Mouse (Mus musculus): ENCODE data around the gene Cfi. TPM values are rescaled to one million over a fixed set of nuclear protein-coding genes. Genes with fewer than 3 reads are reported as not detected.

Cfi gene
- polyA plus RNA-seq, 1 experiment from 2014 or later, result 16.7 TPM

- Histone ChIP-seq H3K4me3 (ENCODE audit: low read length) (no peak overlapping the region), H3K9me3 (ENCODE audit: control insufficient read depth, low read length) (no peaks in the 10 kb centered on the region), H3K27me3 (ENCODE audit: control insufficient read depth, insufficient read depth, low read depth, low read length) (no peaks in the 10 kb centered on the region), H3K4me1 (replicated peaks; ENCODE audit: control insufficient read depth, insufficient read depth, low read length) (peaks cover 11% of the 10 kb centered on the region), H3K27ac (ENCODE audit: low read length) (no peak overlapping the region), H3K36me3 (ENCODE audit: control insufficient read depth, insufficient read depth, low read length) (no peaks in the 10 kb centered on the region; the same call in 1 of the 2 replicates), H3K4me2 (ENCODE audit: low read depth, low read length) (no peak overlapping the region), H3K9ac (ENCODE audit: low read length) (no peak overlapping the region)
- WGBS, result 91% methylated on average over 3 of the region's 3 CpGs
- ATAC-seq (ENCODE audit: low read depth), result no peak
These were observed 67.7 kb downstream of the Cfi start for GRCm38 (mm10) chr3:129903369-129903768.

DNA sequence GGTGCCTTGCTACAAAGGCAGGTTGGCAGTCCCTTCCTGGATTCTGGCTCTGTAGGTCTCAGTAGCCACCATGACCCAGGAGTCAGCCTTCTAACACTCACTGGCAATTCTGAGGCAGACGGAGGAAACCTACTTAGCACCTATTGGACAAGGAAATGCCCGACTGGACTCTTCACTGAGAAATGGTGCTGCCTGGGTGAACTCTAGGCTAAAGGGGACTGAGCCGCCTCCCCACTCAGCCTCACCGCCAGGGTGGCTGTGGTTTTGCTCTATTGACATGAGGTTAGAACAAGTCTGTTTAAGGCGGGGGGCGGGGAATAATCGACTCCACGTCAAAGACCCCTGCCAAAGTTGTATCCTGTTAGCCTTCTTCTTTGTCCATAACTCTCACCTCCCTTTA is 68.2 kb downstream of the Cfi start:
- WGBS, result 79% methylated on average over 8 of the region's 8 CpGs
- Histone ChIP-seq H3K36me3 (ENCODE audit: control insufficient read depth, insufficient read depth, low read length) (peaks cover 5% of the 10 kb centered on the region; the same call in 1 of the 2 replicates), H3K4me1 (replicated peaks; ENCODE audit: control insufficient read depth, insufficient read depth, low read length) (peaks cover 11% of the 10 kb centered on the region), H3K4me2 (ENCODE audit: low read depth, low read length) (no peak overlapping the region), H3K4me3 (ENCODE audit: low read length) (no peak overlapping the region), H3K9ac (ENCODE audit: low read length) (no peak overlapping the region), H3K27ac (ENCODE audit: low read length) (no peak overlapping the region), H3K9me3 (ENCODE audit: control insufficient read depth, low read length) (no peaks in the 10 kb centered on the region), H3K27me3 (ENCODE audit: control insufficient read depth, insufficient read depth, low read depth, low read length) (no peaks in the 10 kb centered on the region)
- ATAC-seq (ENCODE audit: low read depth), result no peak

DNA sequence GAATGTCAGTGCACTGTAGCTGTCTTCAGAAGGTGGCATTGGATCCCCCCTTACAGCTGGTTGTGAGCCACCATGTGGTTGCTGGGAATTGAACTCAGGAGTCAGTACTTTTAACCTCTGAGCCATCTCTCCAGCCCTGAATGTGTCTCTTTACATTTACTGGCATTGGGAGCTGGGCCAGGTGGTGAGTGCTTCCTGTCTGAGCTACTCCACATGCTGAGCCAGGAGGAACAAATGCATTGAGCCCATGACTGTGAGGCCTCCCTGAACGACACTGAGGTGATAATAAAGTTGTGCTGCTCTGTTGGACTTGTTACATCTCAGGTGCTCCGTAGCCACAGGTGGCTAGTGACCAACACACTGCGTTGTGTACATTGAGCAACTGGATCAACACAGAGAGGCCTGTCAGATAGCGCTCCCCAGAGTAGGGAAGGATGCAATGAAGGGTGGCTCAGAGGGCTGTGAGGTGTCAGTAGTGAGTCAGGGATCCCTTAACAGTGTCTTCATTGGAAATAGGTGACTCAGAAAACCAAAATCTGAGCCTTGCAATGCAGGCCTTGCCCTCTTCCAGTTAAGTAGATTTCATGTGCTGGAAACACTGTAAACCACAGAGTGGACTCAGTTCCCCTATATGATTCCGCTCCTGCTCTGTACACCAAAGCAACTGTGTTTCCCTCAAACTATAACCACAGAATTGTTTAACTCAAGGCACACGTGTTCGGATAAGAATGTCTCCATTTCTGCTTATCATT is 68.9 kb downstream of the Cfi start:
- no peak for ATAC-seq (ENCODE audit: low read depth)
- Histone ChIP-seq H3K27ac (ENCODE audit: low read length) (no peak overlapping the region), H3K4me1 (replicated peaks; ENCODE audit: control insufficient read depth, insufficient read depth, low read length) (peaks cover 11% of the 10 kb centered on the region), H3K9me3 (ENCODE audit: control insufficient read depth, low read length) (no peaks in the 10 kb centered on the region), H3K4me3 (ENCODE audit: low read length) (no peak overlapping the region), H3K27me3 (ENCODE audit: control insufficient read depth, insufficient read depth, low read depth, low read length) (no peaks in the 10 kb centered on the region), H3K36me3 (ENCODE audit: control insufficient read depth, insufficient read depth, low read length) (peaks cover 8% of the 10 kb centered on the region; the same call in 1 of the 2 replicates), H3K9ac (ENCODE audit: low read length) (no peak overlapping the region), H3K4me2 (ENCODE audit: low read depth, low read length) (no peak overlapping the region)
- WGBS, result 73% methylated on average over 7 of the region's 7 CpGs

DNA sequence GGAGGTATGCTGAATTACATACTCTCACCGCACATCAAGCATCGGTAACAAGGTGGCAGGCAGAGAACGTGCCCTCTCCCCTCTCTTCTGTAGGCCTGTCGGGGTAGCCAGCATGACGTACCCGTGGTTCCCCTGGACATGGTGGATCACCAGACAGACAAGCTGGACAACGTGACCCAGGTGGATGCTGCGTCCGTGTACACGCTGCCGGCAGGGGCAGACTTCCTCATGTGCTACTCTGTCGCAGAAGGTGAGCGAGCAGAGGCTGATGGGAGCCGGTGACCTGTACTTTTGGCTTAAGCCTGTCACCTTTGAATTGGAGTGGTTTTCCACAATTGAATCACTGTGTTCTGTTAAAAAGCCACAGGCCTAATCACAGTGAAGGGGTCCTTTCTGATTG is 76.3 kb downstream of the Cfi start:
- ATAC-seq (ENCODE audit: low read depth), result no peak
- Histone ChIP-seq H3K9me3 (ENCODE audit: control insufficient read depth, low read length) (no peaks in the 10 kb centered on the region), H3K27me3 (ENCODE audit: control insufficient read depth, insufficient read depth, low read depth, low read length) (no peaks in the 10 kb centered on the region), H3K36me3 (ENCODE audit: control insufficient read depth, insufficient read depth, low read length) (peaks cover 27% of the 10 kb centered on the region), H3K9ac (ENCODE audit: low read length) (no peak overlapping the region), H3K27ac (ENCODE audit: low read length) (no peak overlapping the region), H3K4me1 (replicated peaks; ENCODE audit: control insufficient read depth, insufficient read depth, low read length) (no peaks in the 10 kb centered on the region), H3K4me2 (ENCODE audit: low read depth, low read length) (no peak overlapping the region), H3K4me3 (ENCODE audit: low read length) (no peak overlapping the region)
- 90% methylated on average over 14 of the region's 14 CpGs for WGBS

- Histone ChIP-seq H3K9me3 (ENCODE audit: control insufficient read depth, low read length) (no peaks in the 10 kb centered on the region), H3K4me1 (replicated peaks; ENCODE audit: control insufficient read depth, insufficient read depth, low read length) (no peaks in the 10 kb centered on the region), H3K4me3 (ENCODE audit: low read length) (no peak overlapping the region), H3K36me3 (ENCODE audit: control insufficient read depth, insufficient read depth, low read length) (peaks cover 27% of the 10 kb centered on the region), H3K27me3 (ENCODE audit: control insufficient read depth, insufficient read depth, low read depth, low read length) (no peaks in the 10 kb centered on the region), H3K4me2 (ENCODE audit: low read depth, low read length) (no peak overlapping the region), H3K27ac (ENCODE audit: low read length) (no peak overlapping the region), H3K9ac (ENCODE audit: low read length) (no peak overlapping the region)
- ATAC-seq (ENCODE audit: low read depth), result no peak
- WGBS, result 91% methylated on average over 13 of the region's 13 CpGs
These were observed 77.6 kb downstream of the Cfi start for GRCm38 (mm10) chr3:129913241-129913640.

DNA sequence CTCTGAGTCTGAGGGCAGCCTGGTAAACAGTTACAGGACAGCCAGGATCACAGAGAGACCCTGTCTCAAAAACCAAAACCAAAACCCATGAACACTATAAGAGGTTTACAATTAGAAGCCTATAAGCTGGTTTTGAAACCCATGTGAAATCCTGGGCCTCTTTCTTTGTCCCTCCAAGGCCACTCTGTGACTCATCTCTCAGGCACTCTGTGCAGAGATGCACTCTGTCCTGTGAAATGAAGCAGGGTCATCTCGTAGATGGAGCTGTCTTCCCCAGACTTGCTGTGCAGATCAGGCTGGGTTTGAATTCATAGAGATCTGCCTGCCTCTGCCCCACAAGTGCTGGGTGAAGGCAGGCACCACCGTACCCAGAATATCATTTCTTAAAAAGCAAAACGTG is 81.7 kb downstream of the Cfi start:
- Histone ChIP-seq H3K27ac (ENCODE audit: low read length) (no peak overlapping the region), H3K9ac (ENCODE audit: low read length) (no peak overlapping the region), H3K4me3 (ENCODE audit: low read length) (no peak overlapping the region), H3K36me3 (ENCODE audit: control insufficient read depth, insufficient read depth, low read length) (peaks cover 11% of the 10 kb centered on the region), H3K27me3 (ENCODE audit: control insufficient read depth, insufficient read depth, low read depth, low read length) (no peaks in the 10 kb centered on the region), H3K4me2 (ENCODE audit: low read depth, low read length) (no peak overlapping the region), H3K4me1 (replicated peaks; ENCODE audit: control insufficient read depth, insufficient read depth, low read length) (no peaks in the 10 kb centered on the region), H3K9me3 (ENCODE audit: control insufficient read depth, low read length) (no peaks in the 10 kb centered on the region)
- WGBS, result 73% methylated on average over 3 of the region's 3 CpGs
- no peak for ATAC-seq (ENCODE audit: low read depth)

DNA sequence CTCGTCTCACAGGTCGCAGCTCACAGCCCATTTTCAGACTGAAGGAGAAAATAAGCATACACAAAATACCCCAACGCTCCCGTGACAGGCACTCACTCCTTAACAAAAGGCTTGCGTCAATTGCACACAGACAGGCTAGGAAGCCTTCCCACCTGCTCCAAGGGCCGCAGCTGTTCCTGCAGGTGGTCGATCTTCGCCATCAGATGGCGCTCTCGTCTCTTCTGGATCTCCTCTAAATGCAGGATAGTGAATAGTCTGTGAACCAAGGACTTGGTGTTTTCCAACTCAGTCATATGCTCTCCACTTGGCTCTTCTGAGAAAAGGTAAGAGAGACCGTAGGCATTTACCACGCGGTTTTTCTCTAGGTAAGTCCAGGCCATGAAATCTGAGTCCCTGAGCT is 82.8 kb downstream of the Cfi start:
- no peak overlapping the region for H3K4me3 ChIP-seq (ENCODE audit: low read length)
- 17% methylated on average over 13 of the region's 13 CpGs for WGBS
- H3K9ac ChIP-seq (ENCODE audit: low read length), result no peak overlapping the region
- peak; percentile 43; the same call in 1 of the 2 replicates for ATAC-seq (ENCODE audit: low read depth)
- H3K27ac ChIP-seq (ENCODE audit: low read length), result no peak overlapping the region
- H3K4me1 ChIP-seq (replicated peaks; ENCODE audit: control insufficient read depth, insufficient read depth, low read length), result no peaks in the 10 kb centered on the region
- peaks cover 7% of the 10 kb centered on the region for H3K36me3 ChIP-seq (ENCODE audit: control insufficient read depth, insufficient read depth, low read length)
- H3K27me3 ChIP-seq (ENCODE audit: control insufficient read depth, insufficient read depth, low read depth, low read length), result no peaks in the 10 kb centered on the region
- no peaks in the 10 kb centered on the region for H3K9me3 ChIP-seq (ENCODE audit: control insufficient read depth, low read length)
- no peak overlapping the region for H3K4me2 ChIP-seq (ENCODE audit: low read depth, low read length)

DNA sequence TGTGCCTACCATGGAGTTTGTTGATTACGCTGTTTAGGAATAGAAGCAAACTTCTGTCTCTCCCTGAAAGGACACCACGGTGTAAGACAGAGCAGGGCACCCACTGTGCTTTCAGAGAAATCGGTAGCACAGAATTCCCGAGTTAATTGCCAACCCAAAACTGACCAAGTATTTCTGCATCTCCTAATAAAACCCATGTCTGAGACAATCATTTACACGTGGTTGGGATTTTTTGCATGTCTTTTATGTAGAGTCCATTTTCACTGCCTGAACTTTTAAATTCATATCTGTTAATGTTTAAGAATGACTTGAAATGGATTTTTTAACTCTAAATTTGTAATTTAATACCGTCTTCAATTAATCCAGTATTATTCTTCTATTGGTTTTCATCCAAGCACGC is 87.9 kb downstream of the Cfi start:
- H3K4me3 ChIP-seq (ENCODE audit: low read length), result no peak overlapping the region
- ATAC-seq (ENCODE audit: low read depth), result no peak
- no peaks in the 10 kb centered on the region for H3K9me3 ChIP-seq (ENCODE audit: control insufficient read depth, low read length)
- no peaks in the 10 kb centered on the region for H3K4me1 ChIP-seq (replicated peaks; ENCODE audit: control insufficient read depth, insufficient read depth, low read length)
- H3K9ac ChIP-seq (ENCODE audit: low read length), result no peak overlapping the region
- WGBS, result 87% methylated on average over 7 of the region's 7 CpGs
- H3K27ac ChIP-seq (ENCODE audit: low read length), result no peak overlapping the region
- H3K4me2 ChIP-seq (ENCODE audit: low read depth, low read length), result no peak overlapping the region
- H3K36me3 ChIP-seq (ENCODE audit: control insufficient read depth, insufficient read depth, low read length), result no peaks in the 10 kb centered on the region
- no peaks in the 10 kb centered on the region for H3K27me3 ChIP-seq (ENCODE audit: control insufficient read depth, insufficient read depth, low read depth, low read length)
